Mouse (Mus musculus) liver, embryonic 16.5 days (tissue): ENCODE data around the gene Nkd2. TPM values are rescaled to one million over a fixed set of nuclear protein-coding genes. Genes with fewer than 3 reads are reported as not detected.

Source experiments
- ATAC-seq: fragments of 200-750 bp; cut with Nextera tagmentation; 2 replicates; pipeline ENCODE4 v1.8.0; 2017; ENCODE audit warnings: low read depth, mild to moderate bottlenecking, moderate number of reproducible peaks, moderate library complexity
- H3K27ac ChIP-seq: fragments of 300-500 bp; sonication (generic); 2 replicates; pipeline ENCODE4 v1.5.1; 2014; ENCODE audit warnings: mild to moderate bottlenecking, low read length
- H3K27me3 ChIP-seq: fragments of 300-500 bp; sonication (generic); 2 replicates; pipeline ENCODE4 v1.6.1; 2014; ENCODE audit warnings: low read depth, low read length, mixed read lengths; ENCODE audit not compliant: control insufficient read depth, insufficient read depth
- H3K36me3 ChIP-seq: fragments of 300-500 bp; sonication (generic); 2 replicates; pipeline ENCODE4 v1.6.1; 2014; ENCODE audit warnings: mild to moderate bottlenecking; ENCODE audit not compliant: control insufficient read depth, insufficient read depth
- H3K4me1 ChIP-seq: fragments of 300-500 bp; sonication (generic); 2 replicates; pipeline ENCODE4 v1.6.1; 2014; ENCODE audit warnings: low read depth, low read length, mixed read lengths; ENCODE audit not compliant: control insufficient read depth
- H3K4me2 ChIP-seq: fragments of 300-500 bp; sonication (generic); 2 replicates; pipeline ENCODE4 v1.6.1; 2014; ENCODE audit warnings: low read depth, low read length, mixed read lengths
- H3K4me3 ChIP-seq: fragments of 300-500 bp; sonication (generic); 2 replicates; pipeline ENCODE4 v1.5.1; 2014; ENCODE audit warnings: low read depth, mild to moderate bottlenecking, low read length
- H3K9ac ChIP-seq: fragments of 300-500 bp; sonication (generic); 2 replicates; pipeline ENCODE4 v1.6.1; 2014; ENCODE audit warnings: low read depth, low read length
- H3K9me3 ChIP-seq: fragments of 300-500 bp; sonication (generic); replicated peaks from 2 replicates; pipeline ENCODE4 v1.6.1; 2016; ENCODE audit warnings: low read length; ENCODE audit not compliant: control insufficient read depth
- WGBS: fragments of 180-500 bp; shearing (Covaris S2); extraction: QIAGEN DNeasy Blood & Tissue Kit; methylation state at CpG from one replicate; pipeline ENCODE4 v1.1.7; 2014; ENCODE audit not compliant: insufficient replicate concordance; 5-methylcytosine and 5-hydroxymethylcytosine counted together
- polyA plus RNA-seq: library from polyadenylated mRNA; unstranded; fragments of >200 nt; fragmentation: Nextera tagmentation; extraction: Ambion mirVana; gene quantifications from 2 replicates; pipeline ENCODE4 v1.2.1, GENCODE M21; 2015

The Nkd2 gene
- polyA plus RNA-seq, 1 experiment from 2014 or later, result 0.19 TPM

- Histone ChIP-seq H3K4me2 (peak overlapping the region; percentile 69), H3K27ac (no peak overlapping the region), H3K4me3 (peak overlapping the region; percentile 54), H3K36me3 (no peaks in the 10 kb centered on the region), H3K4me1 (no peaks in the 10 kb centered on the region), H3K27me3 (peaks cover 28% of the 10 kb centered on the region), H3K9ac (no peak overlapping the region), H3K9me3 (no peaks in the 10 kb centered on the region)
- ATAC-seq, result no peak
- WGBS, result 2% methylated on average over 62 of the region's 65 CpGs
Observed at GRCm38 (mm10) chr13:73846589-73847464, 604 bp downstream of the Nkd2 start.

GRCm38 (mm10) chr13:73842696-73843095 lies 4.7 kb downstream of the Nkd2 start:
- no peaks in the 10 kb centered on the region for H3K9me3 ChIP-seq
- H3K9ac ChIP-seq, result no peak overlapping the region
- peaks cover 25% of the 10 kb centered on the region for H3K27me3 ChIP-seq
- no peaks in the 10 kb centered on the region for H3K36me3 ChIP-seq
- no peak overlapping the region for H3K27ac ChIP-seq
- H3K4me2 ChIP-seq, result no peak overlapping the region
- H3K4me3 ChIP-seq, result no peak overlapping the region
- no peaks in the 10 kb centered on the region for H3K4me1 ChIP-seq
- ATAC-seq, result no peak

GRCm38 (mm10) chr13:73839740-73840139 lies 7.7 kb downstream of the Nkd2 start:
- H3K36me3 ChIP-seq, result no peaks in the 10 kb centered on the region
- no peak overlapping the region for H3K4me3 ChIP-seq
- no peak overlapping the region for H3K4me2 ChIP-seq
- no peak for ATAC-seq
- WGBS, result 52% methylated on average over 4 of the region's 4 CpGs
- H3K27ac ChIP-seq, result no peak overlapping the region
- H3K9me3 ChIP-seq, result no peaks in the 10 kb centered on the region
- H3K4me1 ChIP-seq, result no peaks in the 10 kb centered on the region
- no peaks in the 10 kb centered on the region for H3K27me3 ChIP-seq
- H3K9ac ChIP-seq, result no peak overlapping the region

GRCm38 (mm10) chr13:73839137-73839548 lies 8.3 kb downstream of the Nkd2 start:
- no peak for ATAC-seq
- Histone ChIP-seq H3K4me1 (no peaks in the 10 kb centered on the region), H3K9me3 (no peaks in the 10 kb centered on the region), H3K9ac (no peak overlapping the region), H3K4me2 (no peak overlapping the region), H3K4me3 (no peak overlapping the region), H3K27ac (no peak overlapping the region), H3K27me3 (no peaks in the 10 kb centered on the region), H3K36me3 (no peaks in the 10 kb centered on the region)
- WGBS, result 73% methylated on average over 11 of the region's 11 CpGs

GRCm38 (mm10) chr13:73837708-73838107 lies 9.7 kb downstream of the Nkd2 start:
- Histone ChIP-seq H3K36me3 (no peaks in the 10 kb centered on the region), H3K4me2 (no peak overlapping the region), H3K4me1 (no peaks in the 10 kb centered on the region), H3K27ac (no peak overlapping the region), H3K9me3 (no peaks in the 10 kb centered on the region), H3K4me3 (no peak overlapping the region), H3K9ac (no peak overlapping the region), H3K27me3 (no peaks in the 10 kb centered on the region)
- no peak for ATAC-seq
- 54% methylated on average over 8 of the region's 8 CpGs for WGBS

GRCm38 (mm10) chr13:73836491-73836890 lies 10.9 kb downstream of the Nkd2 start:
- no peak overlapping the region for H3K4me2 ChIP-seq
- H3K9me3 ChIP-seq, result no peaks in the 10 kb centered on the region
- no peak overlapping the region for H3K9ac ChIP-seq
- H3K4me3 ChIP-seq, result no peak overlapping the region
- H3K27me3 ChIP-seq, result no peaks in the 10 kb centered on the region
- 56% methylated on average over 6 of the region's 6 CpGs for WGBS
- no peak overlapping the region for H3K27ac ChIP-seq
- no peaks in the 10 kb centered on the region for H3K36me3 ChIP-seq
- no peak for ATAC-seq
- no peaks in the 10 kb centered on the region for H3K4me1 ChIP-seq

GRCm38 (mm10) chr13:73835791-73836190 lies 11.6 kb downstream of the Nkd2 start:
- ATAC-seq, result no peak
- H3K4me1 ChIP-seq, result no peaks in the 10 kb centered on the region
- no peak overlapping the region for H3K4me2 ChIP-seq
- no peak overlapping the region for H3K4me3 ChIP-seq
- no peaks in the 10 kb centered on the region for H3K27me3 ChIP-seq
- H3K36me3 ChIP-seq, result no peaks in the 10 kb centered on the region
- WGBS, result 42% methylated on average over 4 of the region's 4 CpGs
- H3K9ac ChIP-seq, result no peak overlapping the region
- H3K27ac ChIP-seq, result no peak overlapping the region
- H3K9me3 ChIP-seq, result no peaks in the 10 kb centered on the region

- no peak overlapping the region for H3K9ac ChIP-seq
- no peak overlapping the region for H3K27ac ChIP-seq
- H3K36me3 ChIP-seq, result no peaks in the 10 kb centered on the region
- H3K4me1 ChIP-seq, result no peaks in the 10 kb centered on the region
- WGBS, result 59% methylated on average over 12 of the region's 12 CpGs
- no peaks in the 10 kb centered on the region for H3K27me3 ChIP-seq
- no peak overlapping the region for H3K4me2 ChIP-seq
- ATAC-seq, result no peak
- H3K4me3 ChIP-seq, result no peak overlapping the region
- H3K9me3 ChIP-seq, result no peaks in the 10 kb centered on the region
Observed at GRCm38 (mm10) chr13:73833809-73834208, 13.6 kb downstream of the Nkd2 start.

- H3K27ac ChIP-seq, result no peak overlapping the region
- WGBS, result 1% methylated on average over 2 of the region's 2 CpGs
- H3K4me3 ChIP-seq, result no peak overlapping the region
- no peaks in the 10 kb centered on the region for H3K4me1 ChIP-seq
- H3K9ac ChIP-seq, result no peak overlapping the region
- ATAC-seq, result no peak
- H3K9me3 ChIP-seq, result no peaks in the 10 kb centered on the region
- H3K27me3 ChIP-seq, result no peaks in the 10 kb centered on the region
- no peak overlapping the region for H3K4me2 ChIP-seq
- H3K36me3 ChIP-seq, result no peaks in the 10 kb centered on the region
Observed at GRCm38 (mm10) chr13:73831486-73831885, 15.9 kb downstream of the Nkd2 start.
